Mouse (Mus musculus) urinary bladder, postnatal 4 days (tissue): ENCODE data around the gene Ifnlr1.
"Not testable (repeated sequence)": the region's sequence is repeated elsewhere in the genome, so short reads cannot be mapped to it uniquely, and the experiment has no call there.

Source experiments
- DNase-seq, 2 experiments: peaks; one replicate each; pipeline ENCODE4 v3.0.0; 2021 to 2022; ENCODE audit warnings: low spot score in 2 of 2

Ifnlr1 gene

GRCm38 (mm10) chr4:135684731-135685130, 1.4 kb upstream of the Ifnlr1 start:
- no peak for DNase-seq

DNA sequence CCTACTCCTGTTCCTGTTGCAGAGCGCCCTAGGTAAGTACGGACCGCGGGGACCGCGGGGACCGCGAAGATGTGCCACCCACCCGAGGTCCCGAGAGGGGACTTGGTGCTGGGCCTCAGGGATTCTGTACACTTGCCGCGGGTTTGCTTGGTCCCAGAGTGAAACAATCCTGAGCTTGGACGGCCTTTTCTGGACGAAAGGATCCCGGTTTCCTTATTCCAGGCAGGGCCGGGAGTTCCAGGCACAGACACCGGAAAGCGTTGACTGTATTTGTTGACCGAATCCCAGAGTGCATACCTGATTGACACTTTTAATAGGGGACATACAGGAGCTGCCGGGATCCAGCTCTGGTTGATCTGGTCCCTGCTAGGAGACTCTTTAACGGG, 474 bp downstream of the Ifnlr1 start:
- no peak for DNase-seq

DNA sequence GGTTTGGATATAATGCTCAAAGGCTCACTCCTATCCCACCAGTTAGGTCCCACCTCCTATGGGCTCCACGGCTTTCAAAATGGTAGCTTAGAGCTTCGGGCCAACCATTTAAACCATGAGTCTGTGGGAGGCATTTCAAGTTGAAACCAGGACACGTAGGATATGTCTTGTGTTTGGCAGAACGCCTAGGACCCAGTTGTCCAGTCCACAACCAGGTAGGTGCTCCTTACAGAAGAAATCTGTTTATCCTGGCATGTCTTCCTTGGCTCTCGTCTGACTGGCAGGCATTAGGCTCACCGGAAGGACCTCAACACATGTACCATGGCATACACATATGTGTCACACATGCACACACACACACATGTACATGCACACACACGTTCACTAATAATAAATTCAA, 3.7 kb downstream of the Ifnlr1 start:
- DNase-seq = no peak

DNA sequence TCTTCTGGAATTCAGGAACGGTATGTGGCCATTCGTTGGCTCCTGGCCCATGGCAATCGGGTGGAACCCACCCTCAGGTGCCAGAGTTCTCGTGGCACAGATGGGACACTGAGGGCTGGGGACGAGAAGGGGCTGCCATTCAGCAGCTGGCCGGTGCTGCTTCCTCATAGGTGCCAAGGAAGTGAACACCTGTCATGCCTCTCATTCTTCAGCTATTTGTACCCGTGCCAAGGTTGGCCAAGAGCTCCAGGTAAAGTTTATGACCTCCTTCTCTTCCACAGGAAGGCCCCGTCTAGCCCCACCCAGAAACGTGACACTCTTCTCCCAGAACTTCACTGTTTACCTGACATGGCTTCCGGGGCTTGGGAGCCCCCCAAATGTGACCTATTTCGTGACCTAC, 4.2 kb downstream of the Ifnlr1 start:
- DNase-seq = no peak

- DNase-seq = no peak
Observed at GRCm38 (mm10) chr4:135692916-135693315, 6.8 kb downstream of the Ifnlr1 start.

DNA sequence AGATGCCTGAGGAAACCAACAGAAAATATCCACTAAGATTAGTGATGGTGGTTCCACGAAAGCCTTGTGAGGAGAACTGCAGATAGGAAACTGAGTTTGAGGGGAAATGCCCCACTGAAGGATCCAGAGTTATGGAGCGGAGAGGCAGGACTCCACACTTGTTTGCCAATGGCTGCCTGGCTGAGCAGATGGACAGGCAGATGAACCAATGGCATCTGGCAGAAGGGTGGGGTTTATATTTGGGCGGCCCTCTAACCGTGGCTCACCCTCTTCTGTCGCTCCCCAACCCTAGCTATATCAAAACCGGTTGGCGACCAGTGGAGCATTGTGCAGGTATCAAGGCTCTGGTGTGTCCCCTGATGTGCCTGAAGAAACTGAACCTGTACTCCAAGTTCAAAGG, 12.4 kb downstream of the Ifnlr1 start:
- DNase-seq = no peak

- DNase-seq = no peak
Observed at GRCm38 (mm10) chr4:135703497-135703896, 17.4 kb downstream of the Ifnlr1 start.

DNA sequence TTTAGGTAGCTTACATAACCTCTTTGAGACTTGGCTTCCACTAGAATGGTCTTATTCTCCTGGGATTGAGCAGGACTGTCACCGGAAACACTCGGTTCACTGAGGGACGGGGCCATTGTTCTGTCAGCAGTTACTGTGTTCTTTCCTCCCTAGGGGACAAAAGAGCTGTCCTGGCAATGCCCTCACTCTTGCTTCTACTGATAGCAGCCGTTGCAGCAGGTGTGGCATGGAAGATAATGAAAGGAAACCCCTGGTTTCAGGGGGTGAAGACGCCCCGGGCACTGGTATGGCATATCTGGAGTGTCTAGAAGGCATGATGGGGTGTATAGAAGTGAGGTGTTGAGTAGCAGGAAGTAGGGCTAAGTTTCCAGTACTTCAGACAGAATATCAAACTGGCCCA, 17.9 kb downstream of the Ifnlr1 start:
- no peak for DNase-seq

- DNase-seq = no peak
Observed at GRCm38 (mm10) chr4:135706045-135706444, 20.0 kb downstream of the Ifnlr1 start.

DNA sequence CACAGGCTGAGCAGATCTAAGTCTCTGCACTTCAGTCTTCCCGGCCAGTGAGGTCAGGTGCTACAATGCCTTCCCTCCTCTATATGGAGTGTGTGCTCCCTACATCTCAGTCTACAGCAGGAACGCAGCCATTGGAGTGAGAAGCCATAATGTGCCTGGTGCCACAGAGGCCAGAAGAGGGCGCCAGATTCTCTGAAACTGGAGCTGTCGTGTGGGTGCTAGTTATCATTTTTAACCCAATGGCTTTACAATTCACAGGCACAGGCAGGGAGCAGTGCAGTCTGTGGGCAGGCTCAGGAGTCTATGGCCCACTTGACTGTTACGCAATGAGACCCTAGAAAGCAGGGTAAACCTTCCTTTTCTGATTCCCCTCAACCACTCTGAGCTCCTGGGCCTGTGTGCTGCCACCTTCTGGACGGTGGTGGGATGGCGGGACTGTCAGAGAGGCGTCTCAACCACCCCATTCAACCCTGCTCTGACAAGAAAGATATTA, 23.0 kb downstream of the Ifnlr1 start:
- peak; percentile 55 to 81 for DNase-seq

GRCm38 (mm10) chr4:135709621-135710020, 23.5 kb downstream of the Ifnlr1 start:
- DNase-seq = no peak

- DNase-seq = no peak
Observed at GRCm38 (mm10) chr4:135710392-135710791, 24.3 kb downstream of the Ifnlr1 start.

DNA sequence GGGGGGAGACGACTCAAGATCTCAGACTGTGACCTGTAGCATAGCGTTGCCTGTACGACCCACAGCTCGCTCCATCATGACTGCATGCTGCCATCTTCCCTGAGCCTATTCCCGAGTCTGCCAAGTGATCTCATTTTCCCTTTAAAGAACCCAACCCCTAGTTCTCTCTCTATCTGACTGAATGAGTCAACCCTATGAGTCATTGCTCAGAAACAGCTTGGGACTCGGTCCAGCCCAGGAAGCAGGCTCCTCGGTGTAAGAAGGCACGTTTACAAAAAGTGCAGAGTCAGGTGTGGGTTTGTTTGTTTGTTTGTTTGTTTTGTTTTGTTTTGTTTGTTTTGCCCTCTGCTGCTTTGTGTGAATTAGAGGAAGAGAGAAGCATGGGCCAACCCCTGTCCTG, 28.7 kb downstream of the Ifnlr1 start:
- no peak for DNase-seq

DNA sequence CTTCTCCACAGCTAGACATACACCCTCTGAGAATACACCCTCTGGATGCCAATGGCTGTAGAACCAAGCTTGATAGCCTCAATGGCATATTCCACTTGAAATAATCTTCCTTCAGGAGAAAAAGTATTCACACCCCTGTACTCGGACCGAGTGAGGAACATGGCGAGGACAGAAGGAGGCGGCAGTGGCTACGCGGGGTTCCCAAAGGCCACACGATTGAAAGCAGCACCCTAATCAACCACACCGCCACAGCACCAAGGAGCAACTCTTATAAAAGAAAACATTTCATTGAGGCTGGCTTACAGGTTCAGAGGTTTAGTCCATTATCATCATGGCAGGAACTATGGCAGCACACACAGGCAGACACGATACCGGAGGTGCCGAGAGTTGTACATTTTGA, 30.4 kb downstream of the Ifnlr1 start:
- not testable (repeated sequence) for DNase-seq

DNA sequence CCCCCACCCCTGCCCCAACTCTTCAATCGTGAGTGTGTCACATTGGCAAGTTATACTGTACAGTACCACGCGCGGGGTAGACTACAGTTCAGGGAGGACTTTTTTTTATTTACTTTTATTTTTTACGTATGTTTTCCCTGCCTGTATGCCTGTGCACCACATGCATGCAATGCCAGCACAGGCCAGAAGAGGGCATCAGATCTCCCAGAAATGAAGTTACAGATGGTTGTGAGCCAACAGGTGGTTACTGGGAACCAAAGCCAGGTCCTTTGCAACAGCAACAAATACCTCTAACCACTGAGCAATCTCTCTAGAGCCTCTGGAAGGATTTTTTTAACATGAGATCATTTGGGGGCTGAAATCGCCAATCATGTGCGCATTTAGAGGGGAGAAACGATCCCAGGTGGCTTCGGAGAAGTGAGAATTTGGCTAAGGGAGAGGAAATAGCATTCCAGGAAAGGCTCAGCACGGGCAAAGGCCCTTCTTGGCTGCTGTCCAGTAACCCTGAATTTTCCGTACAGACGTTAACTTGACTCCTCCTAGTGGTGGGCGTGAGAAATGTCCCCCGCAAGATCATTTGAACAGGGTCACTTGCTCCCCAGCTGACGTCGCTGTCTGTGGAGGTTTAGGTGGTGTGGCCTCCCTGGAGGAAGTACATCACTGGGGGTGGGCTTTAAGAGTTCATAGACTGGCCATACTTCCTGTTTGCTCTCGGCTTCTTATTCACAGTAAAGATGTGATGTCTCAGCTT, 36.6 kb downstream of the Ifnlr1 start:
- no peak for DNase-seq

- no peak for DNase-seq
Observed at GRCm38 (mm10) chr4:135726416-135726815, 40.3 kb downstream of the Ifnlr1 start.

GRCm38 (mm10) chr4:135727817-135728216, 41.7 kb downstream of the Ifnlr1 start, which contains the start of gene Il22ra1:
TSS of gene Il22ra1 (plus strand) at chr4:135728172.
- DNase-seq = peak in 1 of 2 experiments; percentile 46

GRCm38 (mm10) chr4:135730204-135730603, 44.1 kb downstream of the Ifnlr1 start:
- no peak for DNase-seq

DNA sequence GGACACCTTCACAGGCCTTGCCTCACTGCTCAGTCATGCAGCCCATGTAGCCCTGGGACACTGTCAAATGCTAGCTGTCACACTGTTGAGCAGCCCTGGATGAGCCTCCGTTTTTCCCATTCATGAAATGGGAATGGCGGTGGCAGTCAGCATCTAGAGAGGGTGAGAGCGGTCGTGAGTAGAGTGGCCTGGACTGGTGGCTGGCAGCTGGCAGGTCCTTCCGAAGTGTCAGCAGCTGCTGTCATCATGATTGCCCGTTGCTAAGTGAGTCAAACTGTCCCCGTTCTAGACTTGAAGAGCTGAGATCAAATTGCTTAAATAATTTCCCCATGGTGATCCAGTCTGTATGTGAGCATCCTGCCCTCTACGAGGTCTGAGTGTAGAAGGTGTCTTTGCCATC, 44.9 kb downstream of the Ifnlr1 start:
- DNase-seq = no peak

DNA sequence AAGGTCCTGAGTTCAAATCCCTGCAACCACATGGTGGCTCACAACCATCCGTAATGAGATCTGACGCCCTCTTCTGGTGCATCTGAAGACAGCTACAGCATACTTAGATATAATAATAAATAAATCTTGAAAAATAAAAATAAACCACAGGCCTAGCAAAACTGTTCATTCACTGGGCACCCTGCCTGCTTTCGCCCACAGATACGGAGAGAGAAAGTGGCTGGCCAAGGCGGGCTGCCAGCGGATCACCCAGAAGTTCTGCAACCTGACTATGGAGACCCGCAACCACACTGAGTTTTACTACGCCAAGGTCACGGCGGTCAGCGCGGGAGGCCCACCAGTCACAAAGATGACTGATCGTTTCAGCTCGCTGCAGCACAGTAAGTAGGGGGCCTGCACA, 47.8 kb downstream of the Ifnlr1 start:
- DNase-seq = no peak

GRCm38 (mm10) chr4:135736903-135737302, 50.8 kb downstream of the Ifnlr1 start:
- no peak for DNase-seq

DNA sequence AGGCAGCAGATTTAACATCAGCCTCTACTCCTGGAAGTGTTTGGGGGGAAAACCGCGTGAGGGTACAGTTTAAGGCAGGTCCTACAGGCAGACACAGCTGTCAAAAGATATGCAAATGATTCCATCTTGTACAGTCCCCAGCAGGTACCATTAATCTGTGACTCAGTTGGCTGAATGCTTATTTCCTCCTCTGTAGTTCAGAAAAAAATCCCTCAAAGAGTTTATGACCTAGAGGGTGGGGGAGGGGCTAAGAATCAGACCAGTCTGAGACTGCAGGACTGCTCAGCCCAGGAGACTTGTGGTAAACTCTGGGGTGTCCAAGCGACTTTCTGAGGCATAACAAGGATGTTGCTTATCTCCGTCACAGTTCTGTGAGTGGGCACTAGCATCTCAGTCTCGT, 52.1 kb downstream of the Ifnlr1 start:
- no peak for DNase-seq

- no peak for DNase-seq
Observed at GRCm38 (mm10) chr4:135739148-135739547, 53.1 kb downstream of the Ifnlr1 start.

- no peak for DNase-seq
Observed at GRCm38 (mm10) chr4:135739672-135740071, 53.6 kb downstream of the Ifnlr1 start.
